Mouse (Mus musculus) gastrocnemius, postnatal 36 days (tissue): ENCODE measurements around the gene Knstrn. TPM values are rescaled to one million over a fixed set of nuclear protein-coding genes. Genes with fewer than 3 reads are reported as not detected.

Experiments
- DNase-seq, 2 experiments: peaks; one replicate each; pipeline ENCODE4 v3.0.0; 2022
- intact Hi-C: fragments of 180-260 bp; cut with DNase I; formaldehyde crosslinking; loops from one replicate; pipeline ENCODE4 v1.15.1; 2025
- total RNA-seq, 2 experiments: library from RNA; stranded (reverse); gene quantifications; 2 replicates each; pipeline ENCODE4 v1.2.3; 2021

Knstrn gene
- total RNA-seq, 2 experiments from 2014 or later: 0.94 to 1.6 TPM

- intact Hi-C loops: no loop called here
- no peak for DNase-seq
These were observed 30.6 kb downstream of the Knstrn start for GRCm38 (mm10) chr2:118844427-118844826.

DNA sequence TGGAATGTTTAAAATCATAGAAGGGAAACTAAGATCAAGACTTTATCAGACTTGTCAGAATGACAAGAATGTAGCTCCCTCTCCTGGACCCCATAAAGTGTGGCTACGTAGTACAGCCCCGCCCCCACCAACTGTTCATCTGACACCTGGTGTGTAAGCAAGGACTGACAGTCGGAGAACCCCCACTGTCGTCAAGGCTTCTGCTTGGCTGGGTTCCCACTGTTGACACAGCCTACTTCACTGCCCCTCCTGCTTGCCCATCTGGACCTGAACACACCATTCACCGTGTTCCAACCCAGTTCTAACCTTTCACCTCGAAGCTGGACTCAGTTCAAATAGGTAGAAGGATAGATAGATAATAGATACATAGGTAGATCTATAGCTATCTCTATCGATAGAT, 32.4 kb downstream of the Knstrn start:
- intact Hi-C loops: no loop called here
- no peak for DNase-seq

DNA sequence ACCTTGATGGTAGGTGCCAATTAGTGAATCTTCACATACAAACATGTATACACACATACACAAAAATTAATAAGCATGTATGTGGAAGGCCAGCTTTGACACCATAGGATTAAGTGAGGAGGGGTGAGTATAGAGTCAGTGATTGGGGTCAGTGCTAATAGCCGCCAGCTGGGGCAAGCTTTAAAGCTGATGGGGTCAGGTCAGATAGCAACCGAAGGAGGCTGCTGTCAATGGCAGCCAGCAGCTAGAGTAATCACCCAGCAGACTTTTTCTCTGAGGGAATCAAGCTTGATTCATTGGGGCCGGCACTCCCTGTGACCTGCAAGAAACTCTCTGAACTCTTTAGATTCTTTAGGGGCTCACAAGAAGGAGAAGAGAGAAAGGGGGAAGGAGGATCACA, 38.0 kb downstream of the Knstrn start:
- no peak for DNase-seq
- intact Hi-C loops: no loop called here

DNA sequence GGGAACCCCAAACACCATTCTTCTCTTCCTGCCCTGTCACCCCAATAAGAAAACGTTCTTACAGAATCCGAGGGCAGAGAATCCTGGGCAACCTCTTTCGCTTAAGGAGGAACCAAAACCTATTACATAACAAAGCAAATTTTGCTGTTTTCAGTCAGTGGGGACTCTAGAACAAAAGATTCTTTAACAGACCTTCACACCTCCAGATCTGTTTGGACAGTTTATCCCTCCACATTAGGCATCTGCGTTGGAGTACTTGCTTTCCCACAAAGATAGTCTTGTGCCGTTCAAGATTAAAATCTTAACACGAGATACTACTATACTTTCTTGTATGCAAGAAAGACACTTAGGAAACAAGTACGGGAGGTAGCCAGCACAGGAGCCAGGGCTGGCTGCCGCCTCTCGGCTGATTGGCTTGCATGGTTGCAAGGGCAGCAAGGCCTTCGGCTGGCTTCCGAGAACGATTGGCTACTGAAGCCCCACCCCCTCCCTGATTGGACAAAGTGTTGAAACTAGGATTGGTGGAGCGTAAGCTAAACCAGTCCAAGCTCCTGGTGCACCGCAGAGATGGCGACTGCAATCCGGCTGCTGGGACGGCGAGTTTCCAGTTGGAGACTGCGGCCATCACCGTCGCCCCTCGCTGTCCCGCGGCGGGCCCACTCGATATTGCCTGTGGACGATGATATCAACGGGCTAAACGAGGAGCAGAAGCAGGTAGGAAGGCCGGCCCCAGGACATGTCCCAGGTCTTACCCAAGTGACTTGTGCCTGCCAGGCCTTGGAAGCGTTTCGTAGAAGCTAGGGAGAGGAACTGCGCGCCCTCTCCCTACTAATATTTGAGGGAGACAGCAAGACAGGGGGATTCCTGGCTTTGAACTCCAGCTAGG, 47.9 kb downstream of the Knstrn start, which contains the start of gene Ivd:
TSS of gene Ivd (plus strand) at position 501 of the 886 bp plus-strand sequence.
- peak; percentile 77 to 89 for DNase-seq
- intact Hi-C loops: no loop called here

GRCm38 (mm10) chr2:118862340-118862675, 48.5 kb downstream of the Knstrn start:
- intact Hi-C loops: no loop called here
- DNase-seq: no peak

GRCm38 (mm10) chr2:118870601-118871000, 56.8 kb downstream of the Knstrn start:
- intact Hi-C loops: no loop called here

GRCm38 (mm10) chr2:118871032-118871431, 57.2 kb downstream of the Knstrn start:
- DNase-seq: no peak
- intact Hi-C loops: no loop called here

More at GRCm38 (mm10) chr2:118870601-118871000, 56.8 kb downstream of the Knstrn start:
- no peak for DNase-seq

DNA sequence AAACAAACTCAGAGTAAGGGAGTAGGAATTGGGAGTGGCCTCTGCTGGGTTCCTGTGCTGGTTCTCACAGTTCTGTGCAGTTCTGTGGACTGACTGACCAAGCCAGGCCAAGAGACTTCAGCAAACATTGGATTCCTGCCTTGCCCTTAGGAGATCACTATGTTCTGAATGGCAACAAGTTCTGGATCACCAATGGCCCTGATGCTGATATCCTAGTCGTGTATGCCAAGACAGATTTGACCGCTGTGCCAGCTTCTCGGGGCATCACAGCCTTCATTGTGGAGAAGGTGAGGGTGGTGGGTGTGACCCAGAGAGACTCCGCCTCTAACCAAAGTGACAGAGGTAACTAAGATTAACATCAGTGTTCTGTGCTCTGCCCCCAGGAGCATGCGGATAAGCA, 59.2 kb downstream of the Knstrn start:
- DNase-seq: no peak
- intact Hi-C loops: no loop called here

- intact Hi-C loops: no loop called here
- DNase-seq: no peak
These were observed 60.2 kb downstream of the Knstrn start for GRCm38 (mm10) chr2:118873890-118874430.

GRCm38 (mm10) chr2:118875316-118875715, 61.5 kb downstream of the Knstrn start:
- intact Hi-C loops: no loop called here
- DNase-seq: no peak

GRCm38 (mm10) chr2:118876453-118876852, 62.6 kb downstream of the Knstrn start:
- intact Hi-C loops: no loop called here
- no peak for DNase-seq

DNA sequence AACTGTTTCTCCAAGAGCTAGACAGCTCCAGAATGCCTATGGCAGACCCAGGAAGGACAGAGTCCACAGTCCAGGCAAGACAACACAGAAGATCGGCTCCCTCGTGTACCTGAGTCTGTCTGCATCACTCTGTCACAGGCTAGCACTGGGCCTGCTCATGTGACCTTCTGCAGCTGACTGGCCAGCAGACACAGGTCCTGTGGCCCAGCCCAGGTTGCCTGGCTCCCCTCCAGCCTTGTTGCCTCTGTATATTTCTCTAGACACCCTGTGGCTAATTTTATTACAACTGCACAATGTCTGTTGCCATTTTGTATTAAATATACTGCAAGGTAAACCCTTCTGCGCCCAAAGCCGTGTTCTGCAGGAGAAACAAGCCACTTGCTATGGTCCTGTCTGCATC, 67.2 kb downstream of the Knstrn start:
- DNase-seq: no peak
- intact Hi-C loops: loop anchor here (5.0 kb wide), 1 partner anchor 89 kb away; no protein-coding TSS in a partner anchor

GRCm38 (mm10) chr2:118881956-118882355, 68.2 kb downstream of the Knstrn start:
- intact Hi-C loops: loop anchor here (2.0 to 5.0 kb wide), 3 partner anchors 90 to 241 kb away; partner anchors contain the start of gene Inafm2
- DNase-seq: no peak

- peak; percentile 78 to 88 for DNase-seq
- intact Hi-C loops: loop anchor here (1.0 to 5.0 kb wide), 5 partner anchors 91 to 242 kb away; partner anchors contain the start of gene Inafm2
These were observed 69.3 kb downstream of the Knstrn start for GRCm38 (mm10) chr2:118882840-118883679.

- intact Hi-C loops: no loop called here
- no peak for DNase-seq
These were observed 73.6 kb downstream of the Knstrn start for GRCm38 (mm10) chr2:118887440-118887839.

GRCm38 (mm10) chr2:118887845-118888548, 74.2 kb downstream of the Knstrn start:
- intact Hi-C loops: no loop called here
- no peak for DNase-seq

- intact Hi-C loops: no loop called here
- no peak for DNase-seq
These were observed 77.4 kb downstream of the Knstrn start for GRCm38 (mm10) chr2:118891173-118891572.

DNA sequence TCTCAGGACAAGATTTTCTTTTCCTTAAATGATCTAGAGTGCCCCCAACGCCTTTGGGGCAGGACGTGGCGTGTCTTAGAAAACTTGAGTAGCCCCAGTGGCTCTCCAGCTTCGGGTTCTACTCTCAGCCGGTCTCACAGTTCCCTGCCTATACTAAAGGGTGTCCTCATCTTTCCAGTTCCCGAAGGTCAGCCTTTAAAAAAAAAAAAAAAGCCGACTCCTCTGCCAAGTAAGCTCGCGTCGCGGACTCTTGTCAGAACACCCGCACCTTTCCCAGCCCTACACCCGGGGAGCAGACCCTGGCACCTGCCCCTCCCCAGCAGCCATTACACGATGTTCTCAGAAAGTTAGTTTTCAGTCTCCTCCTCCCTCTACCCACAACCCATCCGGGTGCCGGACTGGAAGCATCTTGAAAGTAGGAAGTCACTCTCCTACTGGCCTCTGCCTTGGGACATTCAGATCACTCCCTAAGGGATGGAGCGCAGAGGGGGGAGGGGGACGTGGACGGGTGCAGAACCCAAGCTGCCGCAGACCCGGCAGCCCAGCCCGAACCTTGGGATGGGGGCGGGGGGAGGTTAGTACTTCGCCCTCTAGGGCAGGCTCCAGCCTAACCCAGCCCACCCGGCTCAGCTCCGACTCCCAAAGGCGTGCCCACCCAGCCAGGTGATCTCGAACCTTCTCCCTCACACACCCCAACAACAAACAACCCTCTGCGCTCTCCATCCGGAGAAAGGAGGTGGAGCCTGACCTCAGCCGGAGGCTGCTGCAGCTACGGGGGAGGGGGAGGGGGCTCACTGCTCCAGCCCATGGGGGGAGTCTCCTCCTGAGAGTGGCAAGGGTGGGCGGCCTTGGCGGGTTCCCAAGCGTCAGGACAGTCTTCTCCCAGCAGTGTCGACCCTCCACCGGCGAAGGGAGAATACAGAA, 82.4 kb downstream of the Knstrn start:
- intact Hi-C loops: no loop called here
- peak in 1 of 2 experiments; percentile 29 for DNase-seq

GRCm38 (mm10) chr2:118896914-118897291, 83.1 kb downstream of the Knstrn start:
- intact Hi-C loops: no loop called here
- DNase-seq: no peak
